ENCODE assay signal across 7 mouse cellular contexts in genomic region chr13:12702804-12703612, GRCm38 (mm10).
A peak's percentile ranks its signal among the peaks of the same experiment; 100 is the strongest.
DNase-seq lines count a peak whose midpoint lies in the region; ATAC-seq and TF ChIP-seq lines count a peak whose summit lies in the region.
"Not testable (repeated sequence)": the region's sequence is repeated elsewhere in the genome, so short reads cannot be mapped to it uniquely, and the experiment has no call there.

No protein-coding gene starts in this region.

- peak; percentile 24 for DNase-seq in gastrocnemius, adult 18-20 months (ENCODE audit: low spot score)
- DNase-seq in heart, postnatal 0 days (ENCODE audit: low spot score): peak; percentile 16
- not testable (repeated sequence) for DNase-seq in limb, embryonic 11.5 days (ENCODE audit: low spot score)

- peak overlapping the region; percentile 36; the same call in 1 of the 2 replicates for H3K4me2 ChIP-seq in heart, postnatal 0 days (ENCODE audit: low read depth, low read length)
- H3K4me2 ChIP-seq in intestine, embryonic 16.5 days (ENCODE audit: low read depth, low read length): peak overlapping the region; percentile 33; the same call in 1 of the 2 replicates
- H3K4me2 ChIP-seq in limb, embryonic 11.5 days (ENCODE audit: low read depth, severe bottlenecking): peak overlapping the region; percentile 2; the same call in 1 of the 2 replicates
- H3K4me2 ChIP-seq in lung, embryonic 16.5 days (ENCODE audit: low read depth, low read length): peak overlapping the region; percentile 23
- not testable (repeated sequence) for H3K4me2 ChIP-seq in neural tube, embryonic 14.5 days (ENCODE audit: low read depth, low read length)

- TF ChIP-seq CTCF in heart, postnatal 0 days (IDR thresholded peaks at IDR 0.05; ENCODE audit: low read depth): not testable (repeated sequence)

- H3K27ac ChIP-seq in brown adipose tissue, adult 24 weeks (replicated peaks; ENCODE audit: low read depth, low read length): peak overlapping the region; percentile 43
- H3K27ac ChIP-seq in heart, postnatal 0 days (ENCODE audit: low read depth); intestine, embryonic 16.5 days (ENCODE audit: low read length); limb, embryonic 11.5 days (replicated peaks; ENCODE audit: low read depth, low read length); lung, embryonic 16.5 days (ENCODE audit: low read length); neural tube, embryonic 14.5 days (ENCODE audit: low read depth, low read length): not testable (repeated sequence)

- not testable (repeated sequence) for H3K9me3 ChIP-seq in heart, postnatal 0 days (replicated peaks; ENCODE audit: control insufficient read depth, low read length); intestine, embryonic 16.5 days (ENCODE audit: control insufficient read depth, low read length); limb, embryonic 11.5 days (ENCODE audit: control insufficient read depth, low read length); lung, embryonic 16.5 days (ENCODE audit: control insufficient read depth, low read length); neural tube, embryonic 14.5 days (ENCODE audit: control insufficient read depth, low read length)

- peak overlapping the region; percentile 33 for H3K4me3 ChIP-seq in brown adipose tissue, adult 24 weeks (ENCODE audit: insufficient read depth, low read depth, low read length)
- H3K4me3 ChIP-seq in heart, postnatal 0 days (ENCODE audit: low read depth, low read length): peak overlapping the region; percentile 22
- peak overlapping the region; percentile 23 for H3K4me3 ChIP-seq in intestine, embryonic 16.5 days (ENCODE audit: low read length)
- H3K4me3 ChIP-seq in limb, embryonic 11.5 days (ENCODE audit: low read depth, low read length); neural tube, embryonic 14.5 days (ENCODE audit: low read depth, low read length): not testable (repeated sequence)
- peak overlapping the region; percentile 30 for H3K4me3 ChIP-seq in lung, embryonic 16.5 days (ENCODE audit: low read length)

- not testable (repeated sequence) for H3K36me3 ChIP-seq in heart, postnatal 0 days (replicated peaks; ENCODE audit: control insufficient read depth, insufficient read depth, low read length); intestine, embryonic 16.5 days (ENCODE audit: control insufficient read depth, insufficient read depth, low read length); limb, embryonic 11.5 days (ENCODE audit: control insufficient read depth, insufficient read depth, low read length); lung, embryonic 16.5 days (ENCODE audit: control insufficient read depth, insufficient read depth, low read length); neural tube, embryonic 14.5 days (ENCODE audit: control insufficient read depth, insufficient read depth, low read length)

- not testable (repeated sequence) for H3K27me3 ChIP-seq in heart, postnatal 0 days (ENCODE audit: control insufficient read depth, insufficient read depth, low read length); intestine, embryonic 16.5 days (replicated peaks; ENCODE audit: control insufficient read depth, insufficient read depth, low read length); limb, embryonic 11.5 days (ENCODE audit: control insufficient read depth, insufficient read depth, low read length); lung, embryonic 16.5 days (ENCODE audit: control insufficient read depth, insufficient read depth, low read depth, low read length); neural tube, embryonic 14.5 days (ENCODE audit: control insufficient read depth, insufficient read depth, low read length)

- WGBS in heart, postnatal 0 days: under 1% methylated on average over 13 of the region's 27 CpGs
- 4% methylated on average over 13 of the region's 27 CpGs for WGBS in intestine, embryonic 16.5 days
- WGBS in limb, embryonic 11.5 days: 5% methylated on average over 14 of the region's 27 CpGs
- WGBS in lung, embryonic 16.5 days: under 1% methylated on average over 13 of the region's 27 CpGs
- WGBS in neural tube, embryonic 14.5 days: 5% methylated on average over 12 of the region's 27 CpGs

- H3K9ac ChIP-seq in heart, postnatal 0 days (replicated peaks; ENCODE audit: low read depth, low read length); intestine, embryonic 16.5 days (ENCODE audit: low read depth, low read length); limb, embryonic 11.5 days (ENCODE audit: low read length); lung, embryonic 16.5 days (ENCODE audit: low read length); neural tube, embryonic 14.5 days (replicated peaks; ENCODE audit: low read depth, low read length): not testable (repeated sequence)

- peak; percentile 68 for ATAC-seq in heart, postnatal 0 days (ENCODE audit: insufficient read depth, low read depth)
- ATAC-seq in intestine, embryonic 16.5 days: peak; percentile 79
- ATAC-seq in limb, embryonic 11.5 days (ENCODE audit: insufficient number of reproducible peaks, low FRiP score, low TSS enrichment, low read depth): peak; percentile 70
- peak; percentile 60 for ATAC-seq in lung, embryonic 16.5 days (ENCODE audit: low read depth)
- peak; percentile 19; the same call in 1 of the 2 replicates for ATAC-seq in neural tube, embryonic 14.5 days (ENCODE audit: low read depth)

- not testable (repeated sequence) for H3K4me1 ChIP-seq in brown adipose tissue, adult 24 weeks (ENCODE audit: control insufficient read depth, insufficient read depth, insufficient read length, low read length); heart, postnatal 0 days (ENCODE audit: control insufficient read depth, insufficient read depth); intestine, embryonic 16.5 days (ENCODE audit: control insufficient read depth, insufficient read depth, low read length); limb, embryonic 11.5 days (ENCODE audit: control insufficient read depth, insufficient read depth, low read length); lung, embryonic 16.5 days (replicated peaks; ENCODE audit: control insufficient read depth, insufficient read depth, low read length); neural tube, embryonic 14.5 days (ENCODE audit: control insufficient read depth, insufficient read depth, low read length)

- not testable (repeated sequence) for TF ChIP-seq EP300 in heart, postnatal 0 days (IDR thresholded peaks at IDR 0.05; ENCODE audit: low read depth)

Comparison
In these comparisons a context has a peak if more than half of its experiments do, and no peak if none do; other contexts are left out.
1. ATAC-seq: peak in every context shown above with its lines; median percentile 79 in intestine, embryonic 16.5 days; 70 in limb, embryonic 11.5 days; 68 in heart, postnatal 0 days; 60 in lung, embryonic 16.5 days; 19 in neural tube, embryonic 14.5 days.